Mouse (Mus musculus): ENCODE data around the gene Sephs1. TPM values are rescaled to one million over a fixed set of nuclear protein-coding genes. Genes with fewer than 3 reads are reported as not detected.

Gene Sephs1
- total RNA-seq (2021), result 64.0 and 71.0 TPM in 2 replicates
- long read RNA-seq, full-length matches to known transcripts, result 40 of 51 reads
- long read RNA-seq, partial matches to known transcripts, result 7 of 51 reads
- long read RNA-seq, other reads (novel, unspliced or antisense), result 4 of 51 reads

- DNase-seq, result peak; percentile 85
Observed at GRCm38 (mm10) chr2:4881350-4882248, at the start of gene Sephs1. Gene Sephs1, plus strand, starts transcription at chr2:4881564.

GRCm38 (mm10) chr2:4832166-4832565 lies 49.2 kb upstream of the Sephs1 start:
- no peak for DNase-seq

GRCm38 (mm10) chr2:4849449-4849848 lies 31.9 kb upstream of the Sephs1 start:
- no peak for DNase-seq

GRCm38 (mm10) chr2:4857186-4857585 lies 24.2 kb upstream of the Sephs1 start:
- no peak for DNase-seq

GRCm38 (mm10) chr2:4858161-4858560 lies 23.2 kb upstream of the Sephs1 start:
- no peak for DNase-seq

GRCm38 (mm10) chr2:4864008-4864816 lies 17.2 kb upstream of the Sephs1 start:
- DNase-seq, result peak; percentile 78

- no peak for DNase-seq
Observed at GRCm38 (mm10) chr2:4864817-4865296, 16.5 kb upstream of the Sephs1 start.

GRCm38 (mm10) chr2:4868028-4868725 lies 13.2 kb upstream of the Sephs1 start:
- DNase-seq, result no peak

- DNase-seq, result no peak
Observed at GRCm38 (mm10) chr2:4872740-4873139, 8.6 kb upstream of the Sephs1 start.

GRCm38 (mm10) chr2:4873331-4873730 lies 8.0 kb upstream of the Sephs1 start:
- peak; percentile 40 for DNase-seq

GRCm38 (mm10) chr2:4875090-4875489 lies 6.3 kb upstream of the Sephs1 start:
- DNase-seq, result no peak

GRCm38 (mm10) chr2:4876131-4876530 lies 5.2 kb upstream of the Sephs1 start:
- DNase-seq, result no peak

GRCm38 (mm10) chr2:4880737-4881349 lies 521 bp upstream of the Sephs1 start:
- peak; percentile 22 for DNase-seq

GRCm38 (mm10) chr2:4882249-4882791 lies 956 bp downstream of the Sephs1 start:
- peak; percentile 61 for DNase-seq

GRCm38 (mm10) chr2:4883009-4883704 lies 1.8 kb downstream of the Sephs1 start:
- DNase-seq, result no peak

GRCm38 (mm10) chr2:4886896-4887295 lies 5.5 kb downstream of the Sephs1 start:
- DNase-seq, result no peak

GRCm38 (mm10) chr2:4895598-4895997 lies 14.2 kb downstream of the Sephs1 start:
- DNase-seq, result no peak

- DNase-seq, result no peak
Observed at GRCm38 (mm10) chr2:4896970-4897369, 15.6 kb downstream of the Sephs1 start.

- no peak for DNase-seq
Observed at GRCm38 (mm10) chr2:4900624-4901023, 19.3 kb downstream of the Sephs1 start.

GRCm38 (mm10) chr2:4902346-4902745 lies 21.0 kb downstream of the Sephs1 start:
- DNase-seq, result no peak

- DNase-seq, result no peak
Observed at GRCm38 (mm10) chr2:4907120-4907519, 25.8 kb downstream of the Sephs1 start.
